Mouse (Mus musculus): ENCODE measurements around the gene Cfap99.
A peak's percentile ranks its signal among the peaks of the same experiment; 100 is the strongest.

Cfap99 gene

DNA sequence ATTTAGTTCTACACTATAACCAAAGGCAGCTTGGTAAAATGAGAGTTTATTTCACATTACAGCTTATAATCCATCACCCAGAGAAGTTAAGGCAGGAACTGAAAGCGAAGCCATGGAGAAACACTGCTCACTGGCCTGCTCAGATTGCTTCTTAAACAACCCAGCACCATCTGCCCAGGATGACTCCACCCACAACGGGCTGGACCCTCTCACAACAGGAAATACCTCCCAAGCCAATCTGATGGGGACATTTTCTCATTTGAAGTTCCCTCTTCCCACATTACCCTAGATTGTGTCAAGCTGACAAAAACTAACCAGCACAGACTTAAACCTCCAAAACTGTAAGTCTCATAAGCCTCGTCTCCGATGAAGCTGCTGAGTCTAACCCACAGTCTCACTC lies 10.3 kb upstream of the Cfap99 start:
- no peak for DNase-seq (ENCODE audit: low spot score)

DNA sequence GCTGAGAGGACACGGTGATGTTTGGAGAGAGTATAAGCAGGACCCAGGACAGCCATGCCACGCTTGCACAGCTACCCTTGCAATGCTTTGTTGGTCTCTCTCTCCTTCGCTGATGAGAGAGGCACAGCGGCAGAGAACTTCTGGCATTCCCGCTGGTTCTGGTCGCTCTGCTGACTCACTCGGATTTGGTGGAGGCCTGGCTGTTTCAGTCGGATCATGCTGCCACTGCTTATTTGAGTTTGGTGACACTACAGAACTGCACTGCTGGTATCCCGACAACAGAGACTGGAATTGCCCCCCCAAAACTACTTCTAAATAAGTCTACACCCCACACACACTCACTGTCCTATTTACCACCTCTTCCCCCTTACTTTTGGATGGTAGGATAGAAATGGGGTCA lies 9.2 kb upstream of the Cfap99 start:
- no peak for DNase-seq (ENCODE audit: low spot score)

DNA sequence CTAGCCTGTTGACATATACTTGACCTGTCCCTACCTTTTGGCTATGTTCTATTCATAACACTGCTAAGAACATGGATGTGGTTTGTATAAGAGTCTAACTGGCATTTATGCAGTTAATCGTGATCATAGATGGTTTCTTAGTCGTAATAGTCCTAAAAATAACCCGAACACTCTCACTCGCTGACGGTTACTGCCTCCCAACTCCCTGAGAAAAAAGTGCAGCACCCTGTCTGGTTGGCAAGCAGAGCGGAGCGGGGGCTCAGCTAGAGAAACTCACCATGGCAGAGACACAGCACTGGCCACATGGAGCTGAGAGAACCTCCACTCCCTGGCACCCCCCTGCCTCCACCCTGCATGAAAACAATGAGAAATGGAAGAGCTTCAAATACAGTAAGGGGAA lies 7.4 kb upstream of the Cfap99 start:
- DNase-seq (ENCODE audit: low spot score) = no peak

DNA sequence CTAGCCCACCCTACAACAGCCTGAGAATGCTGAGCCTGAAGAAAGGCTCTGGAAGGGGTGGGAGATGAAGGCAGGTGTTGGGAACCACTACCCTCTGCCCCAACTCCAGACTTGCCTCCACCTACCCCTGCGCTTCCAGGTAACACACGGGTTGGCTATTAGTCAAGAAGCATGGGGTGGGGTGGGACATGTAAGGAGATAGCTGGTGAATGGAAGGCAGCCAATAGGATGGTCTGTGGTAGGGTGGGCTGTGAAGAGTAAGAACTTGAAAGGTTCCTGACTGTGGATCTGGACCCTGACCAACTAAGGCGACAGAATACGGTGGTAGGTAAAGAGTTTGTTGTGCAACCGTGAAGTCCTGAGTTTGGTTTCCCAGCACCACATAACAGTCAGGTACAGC lies 5.0 kb upstream of the Cfap99 start:
- DNase-seq (ENCODE audit: low spot score) = no peak

DNA sequence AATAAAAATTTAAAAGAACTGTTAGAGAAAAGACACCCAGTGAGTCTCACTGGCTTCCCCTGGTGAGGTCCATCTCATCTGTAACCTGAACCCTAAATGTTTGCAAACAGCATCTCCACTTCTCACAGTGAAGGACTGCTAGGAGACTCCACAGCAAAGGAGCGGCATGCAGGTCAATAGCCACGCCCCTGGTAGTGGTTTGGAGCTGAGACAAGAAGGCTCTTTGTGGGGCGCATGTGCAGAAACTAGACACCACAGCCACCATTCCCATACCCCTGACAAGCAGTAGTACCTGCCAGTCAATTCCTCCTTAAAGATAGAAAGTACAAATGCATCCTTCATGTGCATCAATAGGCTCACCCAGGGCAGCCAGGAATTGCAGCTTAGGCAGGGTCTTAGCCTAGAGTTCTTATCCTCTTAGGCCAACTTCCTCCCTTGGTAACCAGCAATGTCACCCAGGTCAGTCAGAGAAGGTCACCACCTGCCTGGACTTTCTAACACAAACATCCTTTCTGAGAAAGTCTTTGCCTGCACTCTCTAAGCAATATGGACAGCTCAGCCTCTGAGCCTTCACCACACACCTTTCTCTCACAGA lies 4.1 kb upstream of the Cfap99 start:
- DNase-seq (ENCODE audit: low spot score) = no peak

DNA sequence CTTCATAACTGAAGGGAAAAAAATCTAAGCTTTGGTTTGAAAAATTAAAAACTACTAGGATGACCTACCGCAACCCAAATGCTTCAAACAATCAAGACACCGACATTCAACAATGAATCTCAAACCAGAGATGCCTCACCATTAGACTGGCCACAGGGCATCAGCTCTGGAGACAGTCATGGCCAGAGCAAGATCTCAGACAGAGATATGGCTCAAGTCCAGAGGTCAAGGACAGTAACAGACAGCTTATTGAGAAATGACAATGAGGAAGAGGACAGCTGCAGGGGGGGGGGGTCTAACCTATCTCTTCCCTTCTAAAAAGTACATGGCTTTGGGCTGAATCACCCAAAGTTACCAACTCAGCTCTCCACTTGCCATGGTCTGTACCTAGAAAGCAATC lies 3.1 kb upstream of the Cfap99 start:
- DNase-seq (ENCODE audit: low spot score) = no peak

DNA sequence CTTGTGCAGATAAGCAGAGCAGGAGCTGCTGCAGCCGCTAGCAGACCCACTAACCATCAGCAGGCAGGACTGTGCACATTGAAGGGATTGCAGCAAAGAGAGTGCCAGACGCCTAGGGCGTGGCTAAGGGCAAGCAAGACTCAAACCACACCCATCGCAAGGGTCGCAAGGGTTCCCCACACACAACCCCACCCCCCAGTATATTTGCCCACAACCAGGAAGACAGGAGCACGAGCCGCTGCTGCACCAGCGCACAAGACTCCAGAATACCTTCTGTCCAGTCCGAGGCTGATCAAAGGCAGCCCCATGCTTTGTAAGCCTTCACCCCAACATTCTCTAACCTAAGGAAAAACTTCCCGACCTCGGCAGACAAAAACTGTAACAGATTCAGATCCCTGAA lies 1.9 kb upstream of the Cfap99 start:
- no peak for DNase-seq (ENCODE audit: low spot score)

DNA sequence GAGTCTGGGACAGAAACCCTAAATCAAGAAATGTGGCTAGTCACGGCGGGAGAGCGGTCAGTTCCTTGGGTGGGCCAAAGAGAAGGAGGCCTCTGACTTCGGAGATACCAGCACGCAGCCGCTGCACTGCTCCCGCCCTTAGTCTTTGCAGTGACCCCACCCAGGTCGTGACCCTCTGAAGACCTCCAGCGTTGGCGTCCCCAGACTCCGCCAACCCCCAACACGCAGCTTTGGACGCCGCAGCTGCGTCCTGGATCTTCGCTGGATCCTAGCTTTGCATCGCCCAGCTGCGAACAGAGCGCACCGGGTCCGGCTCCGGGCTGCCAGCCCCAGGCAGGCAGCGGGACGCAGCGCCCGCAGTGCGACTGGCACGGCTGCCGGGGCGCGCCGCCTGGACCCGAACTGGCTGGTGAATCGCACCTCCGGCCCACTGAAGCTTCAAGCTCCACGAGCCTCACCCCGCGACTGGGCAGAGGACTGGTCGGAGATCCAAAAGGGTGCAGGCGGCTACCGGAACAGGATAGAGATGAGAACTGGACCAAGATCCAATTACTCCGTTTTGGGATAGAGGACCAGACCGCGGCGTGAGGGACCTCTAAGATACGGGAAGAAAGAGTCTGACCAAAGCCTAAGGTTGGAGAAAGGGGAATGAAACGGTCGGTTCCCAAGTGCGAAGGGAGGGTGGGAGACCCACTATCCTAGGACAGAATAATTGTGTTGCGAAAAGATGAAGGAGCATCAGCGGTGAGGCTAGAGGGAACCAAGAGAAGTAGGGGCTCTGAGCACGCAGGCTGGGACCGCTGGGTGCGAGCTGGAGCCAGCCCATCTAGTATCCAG lies 1.2 kb upstream of the Cfap99 start:
- DNase-seq (ENCODE audit: low spot score) = no peak

DNA sequence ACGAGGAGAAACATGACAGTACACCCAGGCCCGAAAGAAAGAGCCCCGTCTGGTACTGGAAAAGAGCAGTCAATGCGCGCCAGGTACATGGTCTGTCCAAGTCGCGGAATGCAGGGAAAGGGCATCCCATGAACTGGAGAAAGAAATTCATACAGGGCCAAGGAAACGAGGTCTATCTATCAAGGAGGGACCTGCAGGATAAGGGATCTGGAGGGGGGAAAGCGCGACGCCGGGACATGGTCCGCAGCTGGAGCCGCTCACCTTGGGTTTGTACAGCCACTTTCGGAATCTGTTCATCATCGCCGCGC lies 608 bp upstream of the Cfap99 start:
- DNase-seq (ENCODE audit: low spot score) = no peak

DNA sequence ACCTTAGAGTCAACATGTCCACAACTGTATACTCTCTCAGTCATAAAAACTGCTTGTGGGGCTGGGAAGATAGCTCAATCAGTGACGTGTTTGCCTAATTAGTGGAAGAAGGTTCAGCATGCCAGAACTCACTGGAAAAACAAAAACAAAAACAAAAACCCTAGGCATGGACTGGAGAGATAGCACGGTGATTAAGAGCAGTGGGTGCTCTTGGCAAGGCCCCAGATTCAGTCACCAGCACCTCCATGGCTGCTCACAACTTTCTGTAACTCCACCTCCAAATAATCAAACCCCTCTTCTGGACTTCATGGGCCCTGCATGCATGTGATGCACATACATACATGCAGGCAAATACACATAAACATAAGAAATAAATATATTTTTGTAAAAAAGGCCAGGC lies 886 bp downstream of the Cfap99 start:
- DNase-seq (ENCODE audit: low spot score) = no peak

DNA sequence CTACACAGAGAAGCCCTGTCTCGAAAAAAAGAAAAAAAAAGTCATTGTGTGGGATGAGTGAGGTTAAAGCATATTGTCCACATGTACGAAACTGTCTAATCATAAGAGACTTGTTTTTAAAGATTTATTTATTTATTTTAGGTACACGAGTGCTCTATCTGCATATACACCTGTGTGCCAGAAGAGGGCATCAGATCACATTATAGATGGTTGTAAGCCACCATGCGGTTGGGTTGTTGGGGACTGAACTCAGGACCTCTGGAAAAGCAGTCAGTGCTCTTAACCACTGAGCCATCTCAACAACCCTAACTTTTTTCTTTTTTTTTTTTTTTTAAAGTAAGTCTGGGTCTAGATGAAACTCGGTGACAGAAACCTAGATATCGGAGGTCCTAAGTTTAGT lies 5.0 kb downstream of the Cfap99 start:
- DNase-seq (ENCODE audit: low spot score) = no peak

DNA sequence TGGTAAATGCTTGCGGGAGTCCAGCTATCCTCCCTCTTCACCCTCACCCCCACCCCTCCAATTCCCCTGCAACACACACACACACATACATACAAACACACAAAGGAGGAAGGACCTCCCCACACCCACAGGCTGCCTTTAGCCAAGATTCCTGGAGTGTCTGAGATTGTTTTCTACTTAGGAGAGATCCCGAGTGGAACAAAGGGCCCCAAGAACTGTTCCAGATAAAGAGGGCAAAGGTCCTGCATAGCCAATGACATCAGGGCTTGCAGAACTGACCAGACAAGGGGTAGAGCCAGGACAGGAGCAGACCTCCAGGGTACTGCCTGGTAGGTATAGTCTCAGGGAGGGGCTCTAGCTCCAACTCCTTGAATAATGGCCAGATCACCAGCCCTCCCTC lies 6.3 kb downstream of the Cfap99 start:
- DNase-seq (ENCODE audit: low spot score) = no peak

DNA sequence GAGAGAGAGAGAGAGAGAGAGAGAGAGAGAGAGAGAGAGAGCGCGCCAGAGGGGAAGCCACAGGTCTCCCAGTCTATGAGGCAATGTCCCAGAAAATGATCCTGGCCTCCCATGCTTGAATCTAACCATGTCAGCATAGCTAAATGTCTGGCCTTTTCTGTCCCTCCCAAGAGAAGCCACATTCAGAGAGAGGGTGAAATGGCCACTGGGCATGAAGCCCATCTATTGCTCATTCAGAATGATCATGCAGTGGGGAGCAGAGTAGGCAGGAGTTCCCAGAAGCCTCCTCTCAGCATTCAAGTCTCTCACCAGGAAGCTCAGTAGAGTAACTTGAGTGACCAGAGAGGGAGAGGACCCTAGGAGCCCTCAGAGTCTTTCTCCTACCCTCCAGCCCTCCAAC lies 6.7 kb downstream of the Cfap99 start:
- no peak for DNase-seq (ENCODE audit: low spot score)

DNA sequence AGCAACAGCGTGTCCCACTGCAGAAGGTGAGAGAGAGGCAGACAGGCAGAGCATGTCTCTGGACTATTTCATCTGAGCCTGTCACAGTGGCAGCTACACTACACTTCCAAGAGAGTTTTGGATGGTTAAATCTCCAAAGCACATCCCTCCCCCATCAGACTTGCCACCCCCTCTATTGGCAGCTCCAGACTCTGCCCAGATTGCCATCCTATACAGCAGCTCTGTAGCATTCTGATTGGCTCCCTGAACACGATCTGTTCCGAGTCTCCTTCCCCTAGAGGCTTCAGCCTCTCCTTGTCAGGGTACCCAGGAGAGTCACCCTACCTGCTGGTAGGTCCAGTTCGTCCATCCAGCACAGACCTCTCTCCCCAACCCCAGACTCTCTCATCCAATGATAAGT lies 9.7 kb downstream of the Cfap99 start:
- DNase-seq (ENCODE audit: low spot score) = no peak

DNA sequence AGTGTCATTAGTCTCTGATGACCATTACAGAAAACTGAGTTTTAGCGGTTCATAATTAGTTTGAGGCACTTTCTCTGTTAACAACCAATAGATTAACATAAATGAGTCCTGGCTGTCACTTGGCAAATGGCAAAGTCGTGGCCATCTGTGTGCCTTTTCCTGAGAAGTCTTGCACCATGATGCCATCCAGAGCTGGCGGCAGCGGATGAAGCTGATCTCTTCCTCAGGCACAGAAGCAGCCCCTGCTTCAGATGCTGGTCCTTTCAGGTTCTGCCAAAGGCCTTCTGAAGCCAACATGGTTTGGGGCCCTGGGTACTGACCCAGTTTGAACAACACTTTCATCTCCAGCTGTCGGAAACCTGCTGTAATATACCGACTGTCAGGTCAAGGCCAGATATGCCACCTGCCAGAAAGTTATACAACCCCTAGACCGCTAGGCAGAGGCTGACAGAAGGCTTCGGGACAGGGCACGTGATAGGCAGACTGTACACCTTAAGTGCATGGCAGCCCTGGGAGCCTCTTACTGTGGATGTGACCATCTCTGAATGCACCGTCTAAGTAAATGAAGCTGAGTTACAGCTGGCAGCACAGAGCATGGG lies 10.6 kb downstream of the Cfap99 start:
- no peak for DNase-seq (ENCODE audit: low spot score)

DNA sequence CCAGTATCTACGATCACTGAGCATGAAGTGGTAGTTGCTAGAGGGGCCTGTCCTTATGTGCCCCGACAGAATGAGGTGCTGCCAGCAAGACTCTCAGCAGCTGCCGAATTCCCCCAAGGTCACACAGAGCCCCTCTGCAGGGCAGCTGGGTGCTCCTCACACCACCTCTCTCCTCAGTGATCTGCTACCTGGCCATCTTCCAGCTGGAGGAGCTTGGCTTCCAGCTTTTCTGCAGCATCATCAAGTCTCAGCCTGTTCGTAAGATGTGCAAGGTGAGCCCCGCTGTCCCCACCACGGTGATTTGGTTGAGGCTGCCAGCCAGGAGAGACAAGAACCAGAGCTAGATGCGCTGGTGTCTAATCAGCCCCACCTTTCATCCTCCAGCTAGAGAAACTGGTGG lies 14.0 kb downstream of the Cfap99 start:
- DNase-seq (ENCODE audit: low spot score) = no peak

DNA sequence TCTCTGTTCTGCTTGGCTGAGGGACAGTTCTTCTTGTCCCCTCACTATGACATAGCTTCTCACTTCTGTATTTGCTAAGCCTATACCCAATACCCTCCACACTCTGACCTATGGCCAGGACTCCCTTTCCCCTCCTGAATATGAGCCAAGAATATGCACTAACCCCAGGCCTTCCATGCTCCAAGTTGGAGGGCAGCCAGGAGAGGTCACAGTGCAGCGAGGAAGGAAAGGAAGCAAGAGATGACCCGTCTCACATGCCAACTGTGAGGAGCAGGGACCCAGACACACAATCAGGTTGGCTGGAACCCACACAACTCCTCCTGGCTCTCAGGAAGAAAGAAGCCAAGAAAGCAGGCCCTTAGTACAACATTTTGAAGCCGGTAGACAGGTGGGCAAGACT lies 20.6 kb downstream of the Cfap99 start:
- DNase-seq (ENCODE audit: low spot score) = no peak

DNA sequence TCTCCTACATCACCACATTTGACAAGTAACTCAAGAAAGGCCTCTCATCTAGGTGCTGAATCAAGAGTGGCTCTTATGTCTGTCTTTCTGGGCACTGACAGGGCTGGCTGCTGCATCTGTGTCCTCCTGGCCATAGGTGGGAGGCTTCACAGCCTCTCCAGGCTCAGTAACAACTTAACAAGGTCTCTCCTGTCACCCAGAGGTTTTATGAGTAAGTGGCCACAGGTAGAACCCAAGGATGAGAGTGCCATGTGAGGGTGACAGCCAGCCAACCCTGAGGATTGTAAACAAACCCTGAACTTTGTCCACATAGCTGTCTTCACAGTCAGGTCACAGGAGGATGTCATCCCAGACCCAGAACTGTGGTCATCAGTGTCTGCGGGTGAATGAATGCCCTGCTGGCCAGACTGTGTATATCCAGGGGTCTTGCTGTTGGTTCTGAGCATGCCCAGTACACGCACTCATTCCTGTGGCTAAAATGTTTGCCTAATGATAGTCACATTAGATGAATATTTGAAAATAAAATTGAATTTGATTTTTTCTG lies 31.2 kb downstream of the Cfap99 start:
- no peak for DNase-seq (ENCODE audit: low spot score)

DNA sequence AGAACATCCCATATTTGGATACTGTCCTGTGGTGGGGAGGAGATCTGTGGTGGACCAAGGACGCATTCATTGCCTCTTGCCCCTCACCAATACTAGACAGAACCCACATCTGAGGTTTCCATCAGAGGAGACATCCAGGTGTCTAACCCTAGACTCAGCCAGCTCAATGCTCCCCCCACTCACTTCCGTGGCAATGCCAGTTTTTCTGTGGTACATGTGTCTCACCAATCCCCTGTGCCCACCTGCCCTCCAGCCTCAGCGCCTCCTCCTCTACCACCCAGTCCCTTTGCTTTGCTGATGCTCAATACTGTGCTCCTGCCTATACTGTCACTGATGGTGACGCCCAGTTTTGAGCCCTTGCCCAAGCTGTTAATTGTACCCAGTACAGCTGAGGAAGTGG lies 32.8 kb downstream of the Cfap99 start:
- DNase-seq (ENCODE audit: low spot score) = no peak

DNA sequence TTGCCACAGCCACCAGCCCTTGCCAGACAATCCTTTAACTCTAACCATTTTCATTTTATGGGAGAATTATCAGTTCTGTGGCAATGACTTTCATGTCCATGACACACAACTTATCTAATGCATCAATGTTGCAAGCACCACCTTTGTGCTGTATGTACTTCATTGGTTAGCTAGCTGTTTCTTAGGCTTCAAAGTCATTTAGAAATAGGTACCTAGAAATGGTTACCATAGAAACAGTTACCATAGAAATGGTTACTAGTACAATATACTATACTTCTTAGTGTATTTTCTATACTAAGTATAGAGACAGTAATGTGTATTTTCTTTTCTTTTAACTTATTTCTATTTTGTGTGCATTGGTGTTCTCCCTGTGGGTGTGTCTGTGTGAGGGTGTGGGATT lies 36.9 kb downstream of the Cfap99 start:
- no peak for DNase-seq (ENCODE audit: low spot score)

DNA sequence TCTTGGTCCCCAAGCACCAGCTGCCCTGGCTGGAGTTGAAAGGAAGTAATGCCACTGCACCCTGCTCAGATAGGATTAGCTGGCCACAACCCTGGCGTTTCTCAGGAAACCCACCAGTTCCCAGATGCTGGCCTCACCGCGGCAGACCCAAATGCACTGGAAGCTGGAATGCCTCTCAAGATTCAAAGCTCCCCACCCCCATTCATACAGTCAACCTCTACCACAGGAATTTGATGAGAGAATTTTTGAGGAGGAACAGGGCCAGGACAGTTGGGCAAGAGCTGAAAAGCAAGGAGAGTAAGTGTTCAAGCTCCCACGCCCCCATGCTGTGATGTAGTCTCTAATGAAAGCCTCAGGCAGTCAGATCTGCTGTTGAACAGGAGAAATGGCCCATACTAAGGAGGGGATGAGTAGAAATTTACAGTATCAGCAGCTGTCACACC lies 37.9 kb downstream of the Cfap99 start:
- no peak for DNase-seq (ENCODE audit: low spot score)

DNA sequence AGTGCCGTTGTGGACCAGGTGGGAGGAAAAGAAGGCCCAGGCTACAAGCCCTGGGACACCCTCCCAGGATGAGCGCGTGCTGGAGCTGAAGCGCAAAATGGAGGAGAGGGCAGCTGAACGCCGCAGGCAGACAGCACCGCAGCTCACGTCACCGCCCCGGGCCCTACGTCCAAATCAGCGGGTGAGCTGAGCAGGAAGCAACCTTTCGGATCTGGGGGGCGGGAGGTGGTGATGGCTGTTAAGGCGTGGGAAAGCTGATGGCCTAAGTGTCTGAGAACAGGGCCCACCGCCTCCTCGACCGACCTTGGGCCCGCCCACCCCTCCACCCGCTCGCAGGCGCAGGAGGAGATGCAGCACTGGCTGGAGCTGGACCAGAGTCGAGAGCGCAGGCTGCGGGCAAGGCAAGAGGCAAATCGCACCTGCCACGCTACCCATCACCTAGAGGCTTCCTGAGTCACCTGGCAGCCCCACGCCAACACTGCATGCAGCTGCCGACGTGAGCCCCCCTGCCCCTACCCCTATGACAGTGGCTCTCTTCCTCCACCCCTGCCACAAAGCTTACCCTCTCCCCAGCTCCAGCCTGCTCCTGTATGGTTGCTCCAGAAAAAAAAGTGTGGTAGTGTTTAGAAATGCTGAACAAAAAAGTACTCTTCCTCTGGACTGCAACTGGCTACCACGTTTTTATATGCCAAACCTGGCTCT lies 38.6 kb downstream of the Cfap99 start:
- DNase-seq (ENCODE audit: low spot score) = peak; percentile 18

DNA sequence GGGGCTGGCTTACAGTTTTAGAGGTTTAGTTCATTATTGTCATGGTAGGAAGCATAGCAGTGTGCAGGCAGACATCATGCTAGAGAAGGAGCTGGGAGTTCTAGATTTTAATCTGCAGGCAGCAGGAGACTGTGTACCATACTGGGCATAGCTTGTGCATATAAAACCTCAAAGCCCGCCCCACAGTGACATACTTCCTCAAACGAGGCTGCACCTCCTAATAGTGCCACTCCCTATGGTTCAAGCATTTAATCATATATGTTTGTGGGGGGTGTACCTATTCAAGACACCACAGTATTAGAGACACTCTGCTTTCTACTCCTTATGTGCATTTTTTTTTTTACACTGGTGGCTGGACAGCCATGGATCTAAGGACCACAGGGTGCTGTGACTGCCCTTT lies 41.7 kb downstream of the Cfap99 start:
- no peak for DNase-seq (ENCODE audit: low spot score)
